Mouse (Mus musculus) adrenal gland, postnatal 36 days (tissue): Measurements from ENCODE around the gene Csf2rb2. TPM values are rescaled to one million over a fixed set of nuclear protein-coding genes. Genes with fewer than 3 reads are reported as not detected.
A peak's percentile ranks its signal among the peaks of the same experiment; 100 is the strongest.
"Not testable (repeated sequence)": the region's sequence is repeated elsewhere in the genome, so short reads cannot be mapped to it uniquely, and the experiment has no call there.

Experiments
- DNase-seq, 2 experiments: peaks; one replicate each; pipeline ENCODE4 v3.0.0; 2021; ENCODE audit warnings: mixed read lengths in 1 of 2
- long read RNA-seq, 2 experiments: library from polyadenylated mRNA; stranded (forward); transcript quantifications; one replicate each; pipeline ENCODE4 v2.0.0; 2021; ENCODE audit warnings: borderline sequencing depth in 2 of 2
- total RNA-seq, 2 experiments: library from RNA; stranded (reverse); gene quantifications; 2 replicates each; pipeline ENCODE4 v1.2.3; 2021

Csf2rb2 gene
- total RNA-seq, result under 1 TPM; 0.36 to 0.93 TPM
- long read RNA-seq, experiment 1, result 0 reads
- long read RNA-seq, experiment 2, result 0 reads

GRCm38 (mm10) chr15:78305341-78305933 lies at the start of gene Csf2rb2:
Csf2rb2 (minus strand) TSS chr15:78305721.
- DNase-seq, result no peak

- DNase-seq, result peak; percentile 63 to 75
Observed at GRCm38 (mm10) chr15:78354958-78355357, 49.4 kb upstream of the Csf2rb2 start.

DNA sequence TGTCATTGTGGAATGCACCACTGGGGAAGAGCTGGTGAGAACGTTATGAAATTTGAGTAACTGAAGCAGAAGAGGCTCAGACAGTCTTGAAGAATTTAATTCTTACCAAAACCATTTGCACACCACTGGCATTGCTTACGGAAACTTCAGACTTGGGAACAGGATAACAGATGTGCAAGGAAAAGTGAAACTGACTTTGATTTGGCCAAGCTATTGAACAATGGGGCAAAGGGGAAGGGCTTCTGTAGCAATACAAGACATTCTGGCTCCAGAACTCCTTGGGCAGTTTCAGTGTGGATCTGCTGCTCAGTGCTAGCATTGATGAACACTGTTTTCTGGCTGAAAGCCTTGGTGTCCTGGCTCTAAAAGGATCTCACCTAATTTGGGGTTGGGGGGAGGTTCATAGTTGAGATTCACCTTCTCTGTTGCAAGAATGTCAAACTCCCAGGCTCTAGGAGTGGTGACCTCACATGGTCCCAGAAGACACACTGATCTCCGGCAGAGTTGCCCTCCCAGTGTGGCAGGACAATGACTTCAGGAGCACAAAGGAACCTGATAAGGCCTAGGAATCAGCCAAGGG lies 46.2 kb upstream of the Csf2rb2 start:
- DNase-seq, result no peak

GRCm38 (mm10) chr15:78344567-78344966 lies 39.0 kb upstream of the Csf2rb2 start:
- DNase-seq, result peak in 1 of 2 experiments; percentile 24

GRCm38 (mm10) chr15:78343683-78344082 lies 38.2 kb upstream of the Csf2rb2 start:
- no peak for DNase-seq

DNA sequence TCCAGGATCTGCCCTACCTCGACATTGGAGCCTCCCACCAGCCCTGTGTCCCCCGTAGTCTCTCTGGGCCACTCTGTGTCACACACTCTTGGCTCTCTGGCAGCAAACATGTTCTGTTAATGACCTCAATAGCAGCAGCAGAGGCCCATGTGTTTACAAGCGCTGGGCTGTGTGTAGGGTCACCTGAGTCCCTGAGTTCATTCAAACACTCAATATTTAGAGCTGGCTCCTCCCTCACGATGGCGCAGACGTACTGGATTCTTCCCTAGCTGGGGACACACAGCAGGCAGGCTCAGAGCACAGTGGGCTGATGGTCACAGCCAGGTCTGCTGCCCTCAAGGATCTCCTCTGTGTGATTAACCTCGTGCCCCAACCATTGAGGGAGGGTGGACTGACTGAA lies 35.4 kb upstream of the Csf2rb2 start:
- not testable (repeated sequence) for DNase-seq

DNA sequence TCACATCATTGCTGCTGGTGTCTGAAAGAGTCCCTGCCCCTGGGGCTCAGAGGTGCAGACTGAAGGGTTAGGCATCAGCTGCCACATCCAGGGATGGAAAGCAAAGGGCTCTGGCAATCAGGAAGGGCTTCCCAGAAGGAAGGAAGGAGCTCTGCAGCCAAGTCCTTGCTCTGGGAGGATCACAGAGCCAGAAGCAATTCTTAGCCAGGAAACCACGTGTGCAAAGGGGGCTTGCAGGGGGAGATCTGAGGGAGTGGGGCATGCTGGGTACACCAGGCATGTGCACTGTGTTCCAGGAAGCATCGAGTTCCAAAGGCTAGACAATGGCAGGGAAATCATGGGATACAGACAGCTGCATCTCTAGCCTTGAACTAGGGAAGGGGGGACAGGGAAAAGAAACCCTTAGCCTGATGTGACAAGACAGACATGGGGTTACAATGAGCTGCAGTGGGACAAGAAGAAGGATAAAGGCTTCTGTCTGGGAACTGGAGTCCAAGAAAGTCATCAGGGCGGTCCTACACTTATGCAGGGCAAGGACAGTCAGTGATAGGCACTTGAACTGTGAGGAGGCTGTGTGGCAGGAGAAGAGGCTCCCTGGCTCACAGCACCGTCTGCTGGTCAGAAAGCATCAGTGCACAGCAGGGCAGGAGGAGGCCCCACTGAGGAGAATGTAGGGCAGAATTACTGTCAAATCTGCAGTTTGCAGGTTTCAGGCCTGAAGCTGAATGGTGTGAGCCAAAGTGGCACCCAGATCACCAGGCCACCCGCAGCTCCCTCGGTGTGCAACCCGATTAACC lies 34.3 kb upstream of the Csf2rb2 start:
- peak; percentile 75 to 79 for DNase-seq

DNA sequence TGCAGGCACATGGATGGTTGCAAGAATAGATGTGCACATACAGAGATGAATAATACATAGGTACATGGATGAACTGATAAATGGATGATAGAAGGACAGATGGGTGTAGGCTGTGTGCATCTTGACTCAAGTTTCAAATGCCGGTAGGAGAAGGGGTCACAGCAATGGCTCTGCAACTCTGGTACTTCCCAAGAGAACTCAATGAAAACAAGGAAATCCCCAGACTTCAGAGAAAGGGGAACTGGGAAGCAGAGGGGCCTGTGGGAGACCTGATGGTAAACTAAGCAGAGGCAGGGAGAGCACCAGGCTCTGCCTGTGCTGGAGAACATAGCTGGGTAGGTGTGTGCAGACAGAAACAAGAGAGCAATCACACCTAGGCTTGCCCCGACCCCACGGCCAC lies 28.9 kb upstream of the Csf2rb2 start:
- no peak for DNase-seq

DNA sequence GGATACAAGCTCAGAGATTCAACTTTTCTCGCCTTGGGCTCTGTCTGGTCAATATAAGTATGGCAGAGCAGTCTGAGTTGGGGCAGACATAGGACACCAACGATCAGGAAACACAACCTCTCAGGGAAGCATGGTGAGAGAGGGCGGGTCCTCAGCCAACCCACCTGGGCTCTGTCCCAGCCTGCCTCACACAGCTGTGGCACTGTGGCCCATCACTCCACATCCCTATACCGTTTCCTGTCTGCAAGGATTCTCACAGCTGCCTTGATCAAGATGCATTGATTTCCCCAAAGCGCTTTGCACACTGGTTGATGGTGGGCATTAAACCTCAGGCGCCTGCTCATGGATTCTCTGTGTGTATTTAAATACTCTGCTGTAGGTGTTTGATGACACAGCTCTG lies 27.5 kb upstream of the Csf2rb2 start:
- no peak for DNase-seq

DNA sequence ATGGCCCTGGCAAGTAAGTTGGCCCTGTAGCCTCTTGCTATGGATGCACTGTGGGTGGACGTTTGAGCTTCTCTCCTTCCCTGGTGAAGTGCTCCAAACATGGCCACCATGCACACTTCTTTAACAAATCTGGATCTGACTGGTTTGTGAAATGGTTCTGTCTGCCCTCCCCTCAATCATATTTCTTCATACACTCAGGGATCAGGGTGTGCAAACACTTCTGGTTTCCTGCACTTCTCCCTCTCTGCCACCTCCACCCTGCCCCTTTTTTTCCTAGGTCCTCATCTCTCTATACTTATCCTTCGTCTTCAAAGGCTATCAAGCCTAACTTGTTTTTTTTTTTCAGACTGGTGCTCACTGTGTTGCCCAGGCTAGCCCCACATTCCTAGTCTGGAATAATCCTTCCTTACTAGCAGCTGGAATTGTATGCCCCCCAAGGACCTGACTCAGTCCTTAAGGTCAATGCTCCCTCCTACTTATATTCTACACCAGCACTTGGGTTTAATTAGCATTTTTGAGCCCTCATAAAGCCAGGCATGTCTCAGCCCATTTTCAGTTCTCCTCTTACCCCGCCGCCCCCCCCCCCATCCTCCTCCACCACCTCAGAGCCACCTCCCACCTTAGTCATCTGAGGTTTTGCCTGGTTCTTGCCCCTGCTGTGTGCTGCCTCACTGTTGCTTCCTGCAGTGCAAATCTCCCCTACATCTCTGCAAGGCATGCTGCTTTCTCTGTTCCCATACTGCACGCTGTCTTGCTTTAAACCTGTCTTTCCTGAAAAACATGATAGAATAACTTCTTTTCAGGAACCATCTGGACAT lies 26.2 kb upstream of the Csf2rb2 start:
- no peak for DNase-seq

- peak; percentile 31 to 70 for DNase-seq
Observed at GRCm38 (mm10) chr15:78330706-78331105, 25.2 kb upstream of the Csf2rb2 start.

- not testable (repeated sequence) for DNase-seq
Observed at GRCm38 (mm10) chr15:78329972-78330371, 24.5 kb upstream of the Csf2rb2 start.

- no peak for DNase-seq
Observed at GRCm38 (mm10) chr15:78328520-78329097, 23.1 kb upstream of the Csf2rb2 start.

- not testable (repeated sequence) for DNase-seq
Observed at GRCm38 (mm10) chr15:78327753-78328341, 22.3 kb upstream of the Csf2rb2 start.

- DNase-seq, result no peak
Observed at GRCm38 (mm10) chr15:78326747-78327146, 21.2 kb upstream of the Csf2rb2 start.

GRCm38 (mm10) chr15:78325671-78326339 lies 20.3 kb upstream of the Csf2rb2 start, which contains the start of gene Csf2rb:
Csf2rb (plus strand) TSS chr15:78325752.
- DNase-seq, result no peak

GRCm38 (mm10) chr15:78324294-78324693 lies 18.8 kb upstream of the Csf2rb2 start:
- no peak for DNase-seq

DNA sequence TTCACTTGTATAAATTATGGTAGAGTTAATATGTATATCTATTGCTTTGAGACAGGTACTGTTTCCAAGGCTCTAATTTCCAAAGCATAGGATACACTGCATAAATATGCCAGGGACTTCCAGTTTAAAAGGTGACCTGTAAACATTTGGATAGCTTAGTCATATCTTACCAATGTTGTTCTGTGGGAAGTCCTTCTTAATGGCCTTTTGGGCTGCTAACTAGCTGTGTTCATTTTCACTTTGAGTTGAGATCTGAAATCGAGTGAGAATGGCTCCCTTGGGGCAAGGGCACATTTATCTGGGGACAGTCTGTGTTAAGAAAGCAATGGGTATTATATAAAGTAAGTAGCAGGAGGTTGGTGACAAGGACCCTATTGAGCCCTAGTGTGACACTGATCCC lies 17.8 kb upstream of the Csf2rb2 start:
- DNase-seq, result no peak

GRCm38 (mm10) chr15:78320825-78321496 lies 15.4 kb upstream of the Csf2rb2 start:
- peak; percentile 84 to 88 for DNase-seq
